Mouse (Mus musculus): ENCODE measurements at regions not wholly inside any gene's neighbourhood (a gene's known extent, or its start where the extent isn't known, plus 50 kb on each side); places are given as distances from the start of the nearest gene placed in this dataset.

DNA sequence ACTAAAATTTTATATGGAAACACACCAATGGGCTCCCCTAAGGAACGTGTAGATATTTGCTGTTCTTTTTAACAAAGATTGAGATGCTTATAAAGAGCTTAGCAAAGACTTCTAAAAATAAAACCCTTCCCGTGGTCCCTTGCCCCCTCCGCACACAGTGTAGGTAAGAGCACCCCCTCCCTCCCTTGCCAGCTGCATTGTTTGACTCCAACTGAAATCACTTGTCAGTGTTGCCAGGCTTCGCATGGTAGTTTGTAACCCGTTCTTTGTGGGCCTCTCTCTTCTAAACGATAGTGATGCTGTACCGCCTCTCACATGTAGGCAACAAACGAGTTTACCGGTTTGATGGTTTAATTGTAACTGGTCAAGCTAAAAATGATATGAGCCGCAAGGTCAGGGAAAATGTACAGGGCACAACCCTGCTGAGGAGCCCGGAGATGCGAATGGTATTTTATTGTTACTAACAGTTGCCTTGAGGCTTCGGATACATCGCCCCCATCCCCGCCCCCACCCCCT lies 246.0 kb downstream of the Ttll7 start:
- Histone ChIP-seq H3K27me3 (replicated peaks) (peaks cover 20% of the 10 kb centered on the region), H3K4me3 (no peak overlapping the region), H3K9ac (peak overlapping the region; percentile 11; the same call in 1 of the 2 replicates), H3K9me3 (no peaks in the 10 kb centered on the region), H3K27ac (replicated peaks) (no peak overlapping the region), H3K4me1 (peaks cover 28% of the 10 kb centered on the region), H3K4me2 (peak overlapping the region; percentile 41), H3K36me3 (no peaks in the 10 kb centered on the region)
- WGBS = 38% methylated on average over 15 of the region's 15 CpGs
- no peak for ATAC-seq (ENCODE audit: extremely low read depth, insufficient number of reproducible peaks, low FRiP score, low TSS enrichment)

- no peak for ATAC-seq (ENCODE audit: extremely low read depth, insufficient number of reproducible peaks, low FRiP score, low TSS enrichment)
- H3K4me2 ChIP-seq = peak overlapping the region; percentile 62
- WGBS = 61% methylated on average over 6 of the region's 6 CpGs
- H3K27ac ChIP-seq (replicated peaks) = no peak overlapping the region
- H3K36me3 ChIP-seq = no peaks in the 10 kb centered on the region
- H3K9ac ChIP-seq = 0 out of 2 replicates have a peak overlapping the region, but pooled peaks have one; percentile 11
- peaks cover 28% of the 10 kb centered on the region for H3K4me1 ChIP-seq
- no peaks in the 10 kb centered on the region for H3K9me3 ChIP-seq
- H3K27me3 ChIP-seq (replicated peaks) = peaks cover 24% of the 10 kb centered on the region
- H3K4me3 ChIP-seq = no peak overlapping the region
Measured at GRCm38 (mm10) chr3:147098611-147099010, 246.4 kb downstream of the Ttll7 start.

DNA sequence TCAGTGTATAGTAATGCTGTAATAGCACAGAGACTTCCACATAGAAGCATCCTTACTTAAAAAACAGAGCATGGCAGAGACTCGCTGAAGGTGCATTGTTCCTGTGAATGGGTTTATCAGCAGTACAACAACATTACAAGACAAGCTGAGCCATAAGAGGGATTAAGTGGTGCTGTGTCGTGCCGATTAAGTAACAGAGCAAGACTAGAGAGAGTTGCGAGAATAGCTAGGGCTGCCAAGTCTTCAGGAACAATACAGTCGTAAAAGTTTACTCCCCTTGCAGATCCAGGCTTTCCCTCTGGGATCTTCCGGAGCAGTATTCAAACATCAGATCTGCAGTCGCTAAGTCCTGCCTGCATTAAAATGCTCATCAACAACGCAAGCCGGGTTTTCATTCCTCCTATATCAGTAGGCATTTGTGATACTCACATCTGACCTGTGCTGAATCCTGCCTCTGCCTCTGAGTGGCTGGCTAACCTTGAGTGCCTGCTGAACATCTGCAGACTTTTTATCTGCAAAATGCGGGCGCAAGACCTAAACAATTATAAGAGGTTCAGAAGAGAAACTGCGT lies 247.1 kb downstream of the Ttll7 start:
- Histone ChIP-seq H3K27me3 (replicated peaks) (peaks cover 24% of the 10 kb centered on the region), H3K4me1 (peaks cover 28% of the 10 kb centered on the region), H3K27ac (replicated peaks) (no peak overlapping the region), H3K4me3 (peak overlapping the region; percentile 18), H3K36me3 (no peaks in the 10 kb centered on the region), H3K4me2 (peak overlapping the region; percentile 62), H3K9ac (0 out of 2 replicates have a peak overlapping the region, but pooled peaks have one; percentile 15), H3K9me3 (no peaks in the 10 kb centered on the region)
- ATAC-seq (ENCODE audit: extremely low read depth, insufficient number of reproducible peaks, low FRiP score, low TSS enrichment) = no peak
- WGBS = 24% methylated on average over 12 of the region's 12 CpGs

GRCm38 (mm10) chr3:147101053-147101764 lies 249.0 kb downstream of the Ttll7 start:
- Histone ChIP-seq H3K4me3 (no peak overlapping the region), H3K27me3 (replicated peaks) (peaks cover 24% of the 10 kb centered on the region), H3K4me1 (peaks cover 25% of the 10 kb centered on the region), H3K36me3 (no peaks in the 10 kb centered on the region), H3K9me3 (no peaks in the 10 kb centered on the region), H3K27ac (replicated peaks) (no peak overlapping the region), H3K9ac (no peak overlapping the region), H3K4me2 (no peak overlapping the region)
- WGBS = 60% methylated on average over 7 of the region's 7 CpGs
- no peak for ATAC-seq (ENCODE audit: extremely low read depth, insufficient number of reproducible peaks, low FRiP score, low TSS enrichment)

- Histone ChIP-seq H3K9me3 (no peaks in the 10 kb centered on the region), H3K9ac (no peak overlapping the region), H3K4me2 (no peak overlapping the region), H3K27me3 (replicated peaks) (peaks cover 24% of the 10 kb centered on the region), H3K4me1 (peaks cover 25% of the 10 kb centered on the region), H3K36me3 (no peaks in the 10 kb centered on the region), H3K27ac (replicated peaks) (no peak overlapping the region), H3K4me3 (no peak overlapping the region)
- no peak for ATAC-seq (ENCODE audit: extremely low read depth, insufficient number of reproducible peaks, low FRiP score, low TSS enrichment)
- 57% methylated on average over 3 of the region's 3 CpGs for WGBS
Measured at GRCm38 (mm10) chr3:147101765-147102113, 249.6 kb downstream of the Ttll7 start.

DNA sequence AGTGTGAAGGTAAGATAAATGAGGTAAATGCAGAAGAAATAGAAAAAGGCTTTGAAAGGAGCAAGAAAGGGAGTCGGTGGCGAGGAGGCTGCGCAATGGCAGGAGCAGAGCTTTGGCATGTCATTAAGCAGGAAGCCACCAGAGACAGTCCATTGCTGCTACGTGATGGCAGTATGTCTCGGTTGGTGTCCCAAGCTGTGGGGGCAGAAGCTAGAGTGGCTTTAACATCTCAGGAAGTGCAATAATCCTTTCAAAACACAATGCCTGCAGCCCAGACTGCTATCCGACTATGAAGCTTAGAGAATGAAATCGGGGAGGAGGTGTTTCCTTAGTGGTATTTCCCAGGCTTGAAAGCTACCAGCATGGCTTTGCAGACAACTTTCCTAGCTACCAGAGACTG lies 251.3 kb downstream of the Ttll7 start:
- no peak overlapping the region for H3K27ac ChIP-seq (replicated peaks)

GRCm38 (mm10) chr3:147117609-147118008 lies 265.4 kb downstream of the Ttll7 start:
- H3K27me3 ChIP-seq (replicated peaks) = no peaks in the 10 kb centered on the region

More for the DNA sequence above, 251.3 kb downstream of the Ttll7 start:
- WGBS = 57% methylated on average over 7 of the region's 7 CpGs
- Histone ChIP-seq H3K27me3 (replicated peaks) (peaks cover 20% of the 10 kb centered on the region), H3K36me3 (no peaks in the 10 kb centered on the region), H3K4me2 (no peak overlapping the region), H3K9ac (no peak overlapping the region), H3K9me3 (no peaks in the 10 kb centered on the region), H3K4me3 (no peak overlapping the region), H3K4me1 (peaks cover 20% of the 10 kb centered on the region)
- ATAC-seq (ENCODE audit: extremely low read depth, insufficient number of reproducible peaks, low FRiP score, low TSS enrichment) = no peak

DNA sequence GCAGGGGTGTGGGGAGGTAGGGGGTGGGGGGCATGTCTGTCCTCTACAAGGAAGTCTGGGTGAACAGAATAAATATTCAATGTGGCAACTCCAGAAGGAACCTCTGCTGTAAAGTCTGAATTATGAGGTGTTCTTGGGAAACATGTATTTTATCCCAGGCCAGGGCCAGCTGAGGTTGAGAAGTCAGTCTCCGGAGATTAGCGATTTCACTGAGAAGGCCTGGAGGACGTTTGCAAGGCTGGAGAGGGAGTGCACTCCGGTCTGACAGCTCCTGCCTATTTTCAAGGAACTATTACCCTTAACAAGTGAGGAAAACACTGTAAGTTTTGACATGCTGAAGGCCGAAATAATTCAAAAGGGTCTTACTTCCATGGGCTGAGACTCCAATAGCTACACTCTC lies 265.9 kb downstream of the Ttll7 start:
- WGBS = 56% methylated on average over 5 of the region's 5 CpGs
- no peak overlapping the region for H3K4me3 ChIP-seq
- no peaks in the 10 kb centered on the region for H3K36me3 ChIP-seq
- no peak overlapping the region for H3K4me2 ChIP-seq
- no peaks in the 10 kb centered on the region for H3K9me3 ChIP-seq
- H3K9ac ChIP-seq = no peak overlapping the region
- no peaks in the 10 kb centered on the region for H3K27me3 ChIP-seq (replicated peaks)
- no peak overlapping the region for H3K27ac ChIP-seq (replicated peaks)
- no peaks in the 10 kb centered on the region for H3K4me1 ChIP-seq
- no peak for ATAC-seq (ENCODE audit: extremely low read depth, insufficient number of reproducible peaks, low FRiP score, low TSS enrichment)

More at GRCm38 (mm10) chr3:147117609-147118008, 265.4 kb downstream of the Ttll7 start:
- Histone ChIP-seq H3K9ac (no peak overlapping the region), H3K36me3 (no peaks in the 10 kb centered on the region), H3K4me3 (no peak overlapping the region), H3K9me3 (no peaks in the 10 kb centered on the region), H3K27ac (replicated peaks) (no peak overlapping the region), H3K4me1 (no peaks in the 10 kb centered on the region), H3K4me2 (no peak overlapping the region)
- 86% methylated on average over 4 of the region's 4 CpGs for WGBS
- no peak for ATAC-seq (ENCODE audit: extremely low read depth, insufficient number of reproducible peaks, low FRiP score, low TSS enrichment)

- no peak overlapping the region for H3K4me2 ChIP-seq
- no peaks in the 10 kb centered on the region for H3K36me3 ChIP-seq
- 74% methylated on average over 6 of the region's 6 CpGs for WGBS
- no peak for ATAC-seq (ENCODE audit: extremely low read depth, insufficient number of reproducible peaks, low FRiP score, low TSS enrichment)
- H3K9me3 ChIP-seq = no peaks in the 10 kb centered on the region
- H3K27ac ChIP-seq (replicated peaks) = no peak overlapping the region
- H3K4me1 ChIP-seq = no peaks in the 10 kb centered on the region
- H3K27me3 ChIP-seq (replicated peaks) = no peaks in the 10 kb centered on the region
- no peak overlapping the region for H3K4me3 ChIP-seq
- no peak overlapping the region for H3K9ac ChIP-seq
Measured at GRCm38 (mm10) chr3:147118622-147119021, 266.5 kb downstream of the Ttll7 start.

GRCm38 (mm10) chr3:147121826-147122225 lies 269.7 kb downstream of the Ttll7 start:
- WGBS = 72% methylated on average over 6 of the region's 6 CpGs
- Histone ChIP-seq H3K4me2 (no peak overlapping the region), H3K36me3 (no peaks in the 10 kb centered on the region), H3K27me3 (replicated peaks) (no peaks in the 10 kb centered on the region), H3K4me1 (no peaks in the 10 kb centered on the region), H3K9ac (no peak overlapping the region), H3K9me3 (no peaks in the 10 kb centered on the region), H3K27ac (replicated peaks) (no peak overlapping the region), H3K4me3 (no peak overlapping the region)
- ATAC-seq (ENCODE audit: extremely low read depth, insufficient number of reproducible peaks, low FRiP score, low TSS enrichment) = no peak

- no peak overlapping the region for H3K9ac ChIP-seq
- no peaks in the 10 kb centered on the region for H3K27me3 ChIP-seq (replicated peaks)
- 74% methylated on average over 6 of the region's 6 CpGs for WGBS
- no peak for ATAC-seq (ENCODE audit: extremely low read depth, insufficient number of reproducible peaks, low FRiP score, low TSS enrichment)
- H3K36me3 ChIP-seq = no peaks in the 10 kb centered on the region
- no peaks in the 10 kb centered on the region for H3K4me1 ChIP-seq
- H3K4me3 ChIP-seq = no peak overlapping the region
- H3K9me3 ChIP-seq = no peaks in the 10 kb centered on the region
- no peak overlapping the region for H3K4me2 ChIP-seq
- no peak overlapping the region for H3K27ac ChIP-seq (replicated peaks)
Measured at GRCm38 (mm10) chr3:147127740-147128139, 275.6 kb downstream of the Ttll7 start.

- WGBS = 88% methylated on average over 13 of the region's 13 CpGs
- Histone ChIP-seq H3K36me3 (no peaks in the 10 kb centered on the region), H3K27ac (replicated peaks) (no peak overlapping the region), H3K9ac (no peak overlapping the region), H3K27me3 (replicated peaks) (no peaks in the 10 kb centered on the region), H3K4me2 (no peak overlapping the region), H3K9me3 (no peaks in the 10 kb centered on the region), H3K4me1 (no peaks in the 10 kb centered on the region), H3K4me3 (no peak overlapping the region)
- ATAC-seq (ENCODE audit: extremely low read depth, insufficient number of reproducible peaks, low FRiP score, low TSS enrichment) = no peak
Measured at GRCm38 (mm10) chr3:147132830-147133229, 280.7 kb downstream of the Ttll7 start.
